In the genomic region with DNA sequence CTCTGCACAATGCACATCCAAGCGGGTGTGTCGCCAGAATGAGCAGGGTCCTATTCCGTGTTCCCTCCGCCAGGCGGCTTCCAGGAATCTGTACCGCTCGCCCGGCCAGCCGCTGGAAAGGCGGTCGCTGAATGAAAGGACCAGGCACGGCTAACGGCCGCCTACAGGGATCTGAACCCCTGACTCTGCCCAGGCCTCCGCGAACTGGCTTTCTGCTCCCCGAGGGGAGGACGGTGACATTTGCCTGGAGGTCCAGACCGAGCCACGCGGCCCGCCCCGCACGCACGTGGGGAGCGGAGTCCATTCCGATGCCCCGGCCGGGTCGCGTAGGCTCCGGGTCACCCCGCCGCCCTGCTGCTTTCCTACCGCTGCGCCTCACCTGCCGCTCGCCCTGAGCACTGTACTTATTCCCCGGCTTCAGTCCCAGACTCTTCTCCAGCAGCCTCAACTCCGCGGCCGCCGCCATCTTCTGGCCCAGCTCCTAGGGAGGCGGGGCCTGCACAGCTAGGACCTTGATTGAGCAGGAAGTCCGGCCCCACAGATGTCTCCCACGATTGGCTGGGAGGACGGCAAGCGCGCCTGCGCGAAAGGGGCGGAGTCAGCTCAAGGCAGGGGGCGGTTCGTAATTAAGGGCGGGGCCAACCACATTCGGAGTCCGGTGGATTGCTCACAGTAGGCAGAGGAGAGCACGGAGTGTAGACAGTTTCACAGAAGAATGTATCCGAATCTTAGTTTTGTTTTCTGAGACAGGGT, we compare ENCODE assay signal across 8 mouse cellular contexts. TPM values are rescaled to one million over a fixed set of nuclear protein-coding genes. Genes with fewer than 3 reads are reported as not detected.
A peak's percentile ranks its signal among the peaks of the same experiment; 100 is the strongest.
DNase-seq lines count a peak whose midpoint lies in the region; ATAC-seq and TF ChIP-seq lines count a peak whose summit lies in the region.

TSS of gene Eef1e1 (minus strand) at position 531 of the 753 bp plus-strand sequence.

- in situ Hi-C loops in Patski (cut with MboI; ENCODE audit: low pct_unique_long_range_greater_than_20kb) = no loop called here

- DNase-seq in Patski (ENCODE audit: low read depth, low spot score) = peak; percentile 53
- peak; percentile 94 to 95 for DNase-seq in cerebellum, postnatal 14 days
- DNase-seq in frontal cortex, postnatal 14 days (ENCODE audit: low spot score in 2 of 2) = peak; percentile 90 to 91
- DNase-seq in hindbrain, embryonic 14.5 days (ENCODE audit: low spot score) = peak; percentile 90
- peak; percentile 93 to 95 for DNase-seq in layer of hippocampus, postnatal 36 days
- DNase-seq in lung, postnatal 36 days = peak; percentile 95
- peak; percentile 96 for DNase-seq in retina, postnatal 1 day
- DNase-seq in urinary bladder, adult 18-20 months (ENCODE audit: low spot score in 2 of 2) = peak; percentile 94 to 95

- H3K27me3 ChIP-seq in Patski = no peaks in the 10 kb centered on the region
- H3K27me3 ChIP-seq in hindbrain, embryonic 14.5 days (ENCODE audit: control insufficient read depth, insufficient read depth, low read length) = no peaks in the 10 kb centered on the region

- TF ChIP-seq CTCF in Patski (IDR thresholded peaks at IDR 0.05) = peak; percentile 81

- CTCF ChIA-PET in Patski (lab: Charles Lee) = no interaction called here

- peak within 1 kb of the TSS; percentile 67 for H3K4me2 ChIP-seq in hindbrain, embryonic 14.5 days (replicated peaks)

- H3K4me1 ChIP-seq in hindbrain, embryonic 14.5 days (replicated peaks; ENCODE audit: control insufficient read depth, insufficient read depth, low read length) = peaks cover 10% of the 10 kb centered on the region

- H3K27ac ChIP-seq in hindbrain, embryonic 14.5 days = peak within 1 kb of the TSS; percentile 81

- POLR2A ChIA-PET in Patski (lab: Charles Lee) = no interaction called here

- peak within 1 kb of the TSS; percentile 85 for H3K4me3 ChIP-seq in hindbrain, embryonic 14.5 days (replicated peaks; ENCODE audit: low read length)

- under 1% methylated on average over 59 of the region's 59 CpGs for WGBS in hindbrain, embryonic 14.5 days

- peaks cover 24% of the 10 kb centered on the region for H3K36me3 ChIP-seq in hindbrain, embryonic 14.5 days (replicated peaks; ENCODE audit: control insufficient read depth, insufficient read depth)

- peak within 1 kb of the TSS; percentile 83 for H3K9ac ChIP-seq in hindbrain, embryonic 14.5 days

- ATAC-seq in Patski = peak; percentile 98
- ATAC-seq in hindbrain, embryonic 14.5 days (ENCODE audit: low FRiP score) = peak; percentile 99

- no peaks in the 10 kb centered on the region for H3K9me3 ChIP-seq in hindbrain, embryonic 14.5 days (ENCODE audit: control insufficient read depth, low read length)

RNA-seq across cellular contexts. Expression of gene Eef1e1, which starts in this region (rescaled TPM):
- 50.5 TPM for polyA plus RNA-seq in Patski (2021)
- 102 and 116 TPM in 2 replicates for polyA plus RNA-seq in hindbrain, embryonic 14.5 days (2014; fragmentation: Nextera tagmentation; extraction: Ambion mirVana)
- total RNA-seq in layer of hippocampus, postnatal 36 days (2021) = 10 to 100 TPM; 27.4 to 28.4 TPM

Comparison
In these comparisons a context has a peak if more than half of its experiments do, and no peak if none do; other contexts are left out.
1. Peak in every context shown above with its lines: DNase-seq, ATAC-seq, H3K4me3 ChIP-seq and H3K27ac ChIP-seq.